Mouse (Mus musculus): Measurements from ENCODE around the gene Slc35d1.
A peak's percentile ranks its signal among the peaks of the same experiment; 100 is the strongest.

Gene Slc35d1

GRCm38 (mm10) chr4:103214925-103215820, at the start of gene Slc35d1:
Slc35d1 (minus strand) TSS chr4:103215164.
- DNase-seq: peak; percentile 81

GRCm38 (mm10) chr4:103263812-103264396, 48.9 kb upstream of the Slc35d1 start:
- no peak for DNase-seq

- no peak for DNase-seq
Observed at GRCm38 (mm10) chr4:103263378-103263777, 48.4 kb upstream of the Slc35d1 start.

- DNase-seq: no peak
Observed at GRCm38 (mm10) chr4:103258817-103259216, 43.9 kb upstream of the Slc35d1 start.

GRCm38 (mm10) chr4:103253846-103254245, 38.9 kb upstream of the Slc35d1 start:
- DNase-seq: no peak

GRCm38 (mm10) chr4:103249436-103250085, 34.6 kb upstream of the Slc35d1 start:
- DNase-seq: no peak

GRCm38 (mm10) chr4:103247813-103248212, 32.8 kb upstream of the Slc35d1 start:
- DNase-seq: no peak

GRCm38 (mm10) chr4:103247249-103247648, 32.3 kb upstream of the Slc35d1 start:
- DNase-seq: no peak

GRCm38 (mm10) chr4:103232156-103232555, 17.2 kb upstream of the Slc35d1 start:
- no peak for DNase-seq

GRCm38 (mm10) chr4:103222854-103223253, 7.9 kb upstream of the Slc35d1 start:
- no peak for DNase-seq

- DNase-seq: no peak
Observed at GRCm38 (mm10) chr4:103221789-103222188, 6.8 kb upstream of the Slc35d1 start.

- no peak for DNase-seq
Observed at GRCm38 (mm10) chr4:103219011-103219410, 4.0 kb upstream of the Slc35d1 start.

- no peak for DNase-seq
Observed at GRCm38 (mm10) chr4:103216046-103216445, 1.1 kb upstream of the Slc35d1 start.

GRCm38 (mm10) chr4:103214498-103214924, 453 bp downstream of the Slc35d1 start:
- DNase-seq: peak; percentile 74

GRCm38 (mm10) chr4:103213859-103214497, 986 bp downstream of the Slc35d1 start:
- DNase-seq: no peak

GRCm38 (mm10) chr4:103208553-103208952, 6.4 kb downstream of the Slc35d1 start:
- DNase-seq: no peak

- no peak for DNase-seq
Observed at GRCm38 (mm10) chr4:103203646-103204045, 11.3 kb downstream of the Slc35d1 start.

GRCm38 (mm10) chr4:103200046-103200445, 14.9 kb downstream of the Slc35d1 start:
- no peak for DNase-seq

GRCm38 (mm10) chr4:103199086-103199485, 15.9 kb downstream of the Slc35d1 start:
- no peak for DNase-seq

GRCm38 (mm10) chr4:103197401-103197800, 17.6 kb downstream of the Slc35d1 start:
- no peak for DNase-seq

- DNase-seq: no peak
Observed at GRCm38 (mm10) chr4:103192421-103192820, 22.5 kb downstream of the Slc35d1 start.

- no peak for DNase-seq
Observed at GRCm38 (mm10) chr4:103188786-103189640, 26.0 kb downstream of the Slc35d1 start.
